Mouse (Mus musculus) cerebellum, adult 2 months (tissue): ENCODE data around the gene Lin7a.

Source experiments
- CTCF ChIP-seq: fragments of 200-500 bp; IDR thresholded peaks from 2 replicates; pipeline ENCODE4 v1.5.1; 2011; ENCODE audit warnings: low read depth, mild to moderate bottlenecking, control low read depth, low read length, moderate library complexity, borderline replicate concordance; ENCODE audit not compliant: insufficient read depth
- POLR2A ChIP-seq: fragments of 200-500 bp; IDR thresholded peaks from 2 replicates; pipeline ENCODE4 v1.6.1; 2011; ENCODE audit warnings: low read length, control low read depth, borderline replicate concordance; ENCODE audit not compliant: insufficient read depth

GRCm38 (mm10) chr10:107232491-107233110, 38.9 kb upstream of the Lin7a start:
- no peak for TF ChIP-seq CTCF
- no peak for TF ChIP-seq POLR2A
